Mouse (Mus musculus) megakaryocyte-erythroid progenitor cell, adult 5-6 weeks (primary cell): Measurements from ENCODE around the gene Fbxl22. TPM values are rescaled to one million over a fixed set of nuclear protein-coding genes. Genes with fewer than 3 reads are reported as not detected.

Source experiments
- ATAC-seq: replicated peaks from 2 replicates; pipeline ENCODE4 v1.8.0; 2016; ENCODE audit warnings: mild to moderate bottlenecking, inconsistent platforms; ENCODE audit not compliant: severe bottlenecking, poor library complexity, low FRiP score, low TSS enrichment
- total RNA-seq, 2 experiments: library from RNA; stranded (forward) in 1 of 2; stranded (reverse) in 1 of 2; fragments of 200-1000, 215-1000 nt in 1 of 2; fragments of >200 nt in 1 of 2; fragmentation: Nextera tagmentation in 1 of 2; gene quantifications; 2 replicates each; pipeline ENCODE4 v1.2.3; 2014 to 2017

Gene Fbxl22
- total RNA-seq, 2 experiments from 2014 or later, result 0.63 to 0.89 TPM

DNA sequence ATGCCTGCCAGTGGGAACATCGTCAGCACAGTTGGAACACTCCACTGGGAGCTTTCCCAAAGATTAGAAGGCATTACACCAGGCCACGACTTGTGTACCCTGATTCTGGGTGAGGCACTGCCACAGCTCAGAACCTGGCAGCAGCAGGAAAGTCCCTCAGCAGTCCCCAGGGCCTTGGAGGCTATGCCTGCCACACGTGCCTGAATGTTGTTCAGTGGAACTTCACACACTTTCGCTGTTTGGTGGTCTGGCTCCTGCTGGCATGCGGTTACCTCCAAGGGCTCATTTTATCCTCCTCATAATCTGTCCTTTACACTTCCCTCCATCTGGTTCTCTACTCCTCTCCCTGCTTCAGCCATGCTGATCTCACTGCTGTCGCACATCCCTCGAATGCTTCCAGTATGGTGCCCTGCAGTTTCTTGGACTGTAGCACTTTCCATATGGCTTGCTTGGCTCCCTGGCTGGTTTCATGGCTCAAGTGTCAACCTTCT lies 4.0 kb downstream of the Fbxl22 start:
- ATAC-seq, result no peak

DNA sequence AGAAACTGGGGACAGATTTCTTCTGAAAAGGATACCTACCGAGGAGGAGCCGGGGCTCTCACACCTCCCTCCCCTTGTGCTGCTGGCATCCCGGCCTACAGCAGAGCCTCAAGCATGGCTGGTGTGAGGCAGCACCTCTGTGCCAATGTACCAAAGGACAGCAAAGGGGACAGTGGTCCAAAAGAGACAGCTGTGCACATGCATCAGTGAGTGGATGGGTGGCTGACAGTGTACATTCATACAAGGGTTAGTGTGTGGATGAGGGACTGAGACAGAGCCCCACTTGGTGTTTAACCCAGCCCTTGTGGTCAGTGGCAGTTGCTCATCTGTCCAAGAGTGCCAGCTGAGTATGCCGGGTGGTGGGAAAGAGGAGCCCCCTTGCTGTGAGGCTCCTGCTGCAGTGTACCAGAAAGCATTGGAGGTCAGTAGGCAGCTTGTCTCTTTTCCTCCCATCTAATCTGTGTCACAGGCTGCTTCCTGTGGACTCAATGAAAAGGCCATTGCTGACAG lies 5.4 kb downstream of the Fbxl22 start:
- ATAC-seq, result no peak

DNA sequence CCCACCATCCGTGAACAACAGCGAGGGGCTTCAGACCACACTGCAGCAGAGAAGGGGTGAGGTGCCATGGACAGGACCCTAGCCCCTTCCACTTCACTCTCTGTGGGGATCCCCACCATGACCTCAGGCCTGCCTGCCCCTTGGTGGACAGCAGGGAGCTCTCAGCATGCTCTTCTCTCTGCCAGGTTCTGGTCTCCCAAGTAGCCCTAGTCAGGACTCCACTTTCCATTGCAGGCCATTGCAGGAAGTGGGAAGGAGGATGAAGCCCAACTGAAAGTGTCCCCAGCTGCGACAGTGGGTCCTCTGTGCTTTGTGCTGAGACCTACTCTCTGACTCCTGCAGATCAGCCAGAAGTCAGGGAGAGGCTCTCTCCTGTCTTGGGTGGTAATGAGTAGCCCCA lies 6.7 kb downstream of the Fbxl22 start:
- no peak for ATAC-seq

DNA sequence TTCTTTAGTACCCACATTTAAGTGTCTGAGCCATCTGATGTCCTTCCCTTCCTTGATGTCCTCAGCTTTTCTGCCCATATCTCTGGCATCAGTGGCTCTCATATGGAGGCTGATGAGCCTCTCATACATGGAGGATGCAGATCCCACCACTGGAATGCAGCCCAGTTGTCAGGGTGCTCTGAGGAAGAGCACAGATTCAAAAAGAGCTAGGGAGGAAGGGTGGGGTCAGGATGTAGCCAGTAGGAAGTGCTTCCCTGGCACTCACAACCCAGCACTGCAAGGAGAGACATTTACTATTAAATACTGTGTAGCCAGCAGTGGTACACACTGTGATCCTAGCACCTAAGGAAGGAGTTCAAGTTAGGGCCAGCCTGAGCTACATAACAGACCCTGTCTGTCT lies 8.0 kb downstream of the Fbxl22 start:
- no peak for ATAC-seq

DNA sequence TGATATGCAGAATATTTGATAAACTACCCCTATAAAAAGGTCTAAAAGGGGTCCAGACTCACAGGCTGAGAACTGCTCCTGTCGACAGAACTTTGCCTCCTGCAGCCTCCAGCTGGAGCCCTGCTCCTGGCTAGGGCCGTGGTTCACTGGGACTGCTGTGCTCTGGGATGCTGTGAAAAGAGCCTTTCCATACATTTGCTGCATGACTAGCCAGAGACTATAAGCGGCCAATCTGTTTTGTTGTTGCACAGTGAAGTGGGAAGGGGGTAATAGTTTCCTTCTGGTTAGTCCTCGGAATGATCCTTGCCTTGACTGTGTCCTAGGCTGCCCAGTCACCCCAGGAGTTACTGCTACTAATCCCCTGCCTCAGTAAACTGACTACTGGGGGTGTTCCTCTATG lies 8.4 kb downstream of the Fbxl22 start:
- no peak for ATAC-seq

DNA sequence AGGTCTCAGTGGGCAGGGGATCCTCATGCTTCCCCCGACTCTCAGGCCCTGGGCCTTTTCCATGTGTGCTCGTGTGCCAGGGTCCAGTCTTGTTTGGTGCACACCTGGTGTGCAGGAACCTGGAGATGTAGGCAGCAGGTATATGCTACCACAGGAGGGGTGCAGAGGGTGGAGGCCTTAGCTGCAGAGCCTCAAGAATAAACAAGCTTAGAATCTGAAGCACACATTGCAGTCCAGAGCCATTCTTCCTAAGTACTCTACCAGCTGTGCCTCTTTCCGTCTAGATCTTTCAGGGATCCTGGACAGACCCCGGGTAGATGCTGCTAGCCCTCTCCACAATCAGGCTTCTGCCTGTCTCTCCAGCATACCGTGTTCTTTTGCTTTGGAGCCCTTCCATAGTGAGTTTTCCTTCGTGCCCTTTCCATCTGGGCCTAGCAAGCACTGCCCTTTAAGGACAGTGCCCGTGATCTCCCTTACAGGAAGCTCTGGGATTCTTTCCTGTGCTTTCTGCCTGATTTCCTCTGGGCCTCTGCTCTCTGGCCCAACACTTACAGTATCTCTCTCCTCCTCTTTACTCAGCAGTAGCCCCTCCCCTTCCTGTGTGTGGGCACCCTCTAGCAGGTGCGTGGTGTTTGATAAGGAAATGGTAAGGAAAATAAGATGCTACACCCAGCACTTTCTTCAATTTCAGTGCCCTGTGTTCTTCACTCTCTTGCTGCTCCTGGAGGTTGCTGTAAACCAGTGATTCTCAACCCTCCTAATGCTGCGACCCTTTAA lies 9.1 kb downstream of the Fbxl22 start:
- peak; percentile 91 for ATAC-seq

DNA sequence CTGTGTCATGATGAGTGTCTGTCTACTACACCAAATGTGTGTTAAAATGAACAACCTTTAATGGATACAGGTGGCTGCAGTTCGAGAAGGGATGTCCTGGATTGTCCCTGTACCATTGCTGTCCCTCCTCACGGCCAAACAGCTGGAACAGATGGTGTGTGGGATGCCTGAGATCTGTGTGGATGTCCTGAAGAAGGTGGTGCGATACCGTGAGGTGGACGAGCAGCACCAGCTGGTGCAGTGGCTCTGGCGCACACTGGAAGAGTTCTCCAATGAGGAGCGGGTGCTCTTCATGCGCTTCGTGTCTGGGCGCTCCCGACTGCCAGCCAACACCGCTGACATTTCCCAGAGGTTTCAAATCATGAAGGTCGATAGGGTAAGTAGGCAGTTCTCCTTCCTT lies 9.9 kb downstream of the Fbxl22 start:
- ATAC-seq, result no peak

DNA sequence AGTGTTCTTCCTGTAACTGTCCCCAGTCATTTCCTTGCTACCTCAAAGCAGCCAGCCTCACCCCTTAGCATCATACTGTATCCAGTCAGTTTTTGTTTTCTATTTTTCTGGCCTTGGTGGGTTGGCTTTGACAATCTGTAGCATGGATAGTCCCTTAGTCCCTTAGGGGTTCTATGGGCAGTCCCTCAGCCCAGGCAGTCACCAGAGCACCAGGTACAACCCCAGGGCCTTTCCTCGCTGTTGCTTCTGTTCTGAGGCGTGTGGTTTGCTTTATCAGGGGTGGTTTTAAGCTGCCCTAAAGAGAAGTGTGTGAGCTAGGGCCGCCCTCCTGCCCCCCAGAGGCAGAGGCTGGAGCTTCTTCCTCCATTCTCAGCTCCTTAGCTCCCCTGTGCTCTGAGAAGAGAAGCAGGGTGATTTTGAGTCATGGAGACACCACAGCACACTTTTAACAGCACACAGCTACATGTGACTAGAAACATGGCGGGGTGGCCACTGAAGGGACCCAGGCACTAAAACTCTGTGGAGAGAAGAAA lies 10.4 kb downstream of the Fbxl22 start:
- peak; percentile 75 for ATAC-seq

DNA sequence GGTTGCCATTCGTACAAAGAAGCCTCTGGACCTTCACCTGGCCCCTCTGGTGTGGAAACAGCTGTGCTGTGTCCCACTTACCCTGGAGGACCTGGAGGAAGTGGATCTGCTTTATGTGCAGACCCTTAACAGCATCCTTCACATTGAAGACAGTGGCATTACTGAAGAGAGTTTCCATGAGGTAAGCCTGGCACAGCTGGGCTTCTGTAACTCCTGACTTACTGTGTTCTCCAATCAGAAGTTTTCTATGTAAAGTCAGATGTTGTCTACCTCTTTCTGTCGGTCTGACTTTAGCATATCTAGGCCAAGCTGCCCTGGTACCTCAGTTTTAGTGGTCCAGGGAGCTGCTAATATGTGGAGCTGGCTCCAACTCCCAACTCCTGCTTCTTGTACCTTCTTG lies 13.1 kb downstream of the Fbxl22 start:
- no peak for ATAC-seq

DNA sequence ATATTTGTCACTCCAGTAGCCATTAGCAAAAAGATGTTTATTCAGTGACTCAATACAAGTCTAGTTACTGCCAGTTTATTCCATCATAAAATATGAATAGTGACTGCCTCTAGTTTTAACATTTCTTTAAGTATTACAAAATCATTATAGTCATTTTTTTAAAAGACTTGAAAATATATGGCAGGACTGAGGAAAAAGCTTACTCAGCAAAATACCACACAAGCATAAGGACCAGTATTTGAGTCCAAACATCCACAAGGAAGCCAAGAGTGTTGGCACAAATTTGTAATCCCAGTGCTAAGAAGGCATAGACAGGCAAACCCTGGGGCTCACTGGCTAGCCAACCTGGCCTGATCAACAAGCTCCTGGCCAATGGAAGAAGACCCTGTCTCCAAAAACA lies 20.4 kb downstream of the Fbxl22 start:
- ATAC-seq, result no peak

DNA sequence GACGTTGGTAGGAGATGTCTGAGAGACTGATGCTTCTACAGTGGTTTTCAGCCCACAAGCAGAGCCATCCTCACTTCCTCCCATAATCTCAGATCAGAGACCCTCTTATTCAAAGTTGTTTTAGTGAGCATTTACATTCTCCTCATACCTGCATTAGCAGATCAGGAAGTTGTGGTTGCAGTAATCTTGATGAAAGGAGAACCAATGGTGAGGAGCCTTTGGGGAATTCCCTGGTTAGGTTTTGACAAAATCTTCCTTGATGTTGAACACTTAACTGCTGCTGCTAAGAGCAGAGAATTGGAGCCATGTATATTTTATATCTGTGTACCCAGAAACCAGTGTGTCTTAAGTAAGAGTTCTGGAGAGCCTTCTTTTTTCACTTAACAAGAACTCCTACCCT lies 22.0 kb downstream of the Fbxl22 start:
- no peak for ATAC-seq

DNA sequence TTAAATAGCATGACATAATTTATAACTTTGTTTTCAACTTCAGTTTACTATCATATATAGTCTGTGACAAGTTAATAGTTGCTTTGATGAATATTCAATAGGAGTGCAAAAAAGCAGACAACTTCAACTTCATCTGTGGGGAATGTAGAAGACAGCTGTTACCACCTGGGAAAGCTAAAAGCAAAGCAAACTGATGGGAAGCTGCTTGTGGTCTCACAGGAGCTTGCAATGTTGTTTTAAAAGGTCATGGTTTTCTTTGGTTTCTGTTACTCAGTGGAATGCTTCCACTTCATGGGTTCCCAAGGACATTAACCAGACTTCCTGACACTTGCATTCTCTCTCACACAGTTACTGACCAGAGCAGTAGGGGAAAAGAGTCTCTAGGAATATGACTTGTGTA lies 25.6 kb downstream of the Fbxl22 start:
- no peak for ATAC-seq

DNA sequence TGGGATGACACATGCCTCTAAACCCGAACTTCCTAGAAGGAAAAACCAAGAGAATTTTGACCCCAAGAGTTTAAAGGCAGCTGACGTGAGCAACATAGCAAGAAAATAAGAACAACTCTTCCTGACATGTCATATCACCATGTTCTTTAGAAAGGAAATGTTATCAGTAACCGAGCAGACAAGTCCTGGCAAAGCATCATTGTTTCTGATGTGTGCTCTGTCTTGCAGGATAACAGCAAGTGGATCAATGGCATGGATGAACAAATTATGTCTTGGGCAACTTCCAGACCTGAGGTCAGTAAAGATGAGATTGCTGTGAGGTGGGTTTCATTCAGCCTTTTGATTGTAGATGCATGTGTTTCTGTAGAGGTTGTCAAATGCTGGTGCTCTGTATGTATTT lies 31.0 kb downstream of the Fbxl22 start:
- peak; percentile 96 for ATAC-seq

DNA sequence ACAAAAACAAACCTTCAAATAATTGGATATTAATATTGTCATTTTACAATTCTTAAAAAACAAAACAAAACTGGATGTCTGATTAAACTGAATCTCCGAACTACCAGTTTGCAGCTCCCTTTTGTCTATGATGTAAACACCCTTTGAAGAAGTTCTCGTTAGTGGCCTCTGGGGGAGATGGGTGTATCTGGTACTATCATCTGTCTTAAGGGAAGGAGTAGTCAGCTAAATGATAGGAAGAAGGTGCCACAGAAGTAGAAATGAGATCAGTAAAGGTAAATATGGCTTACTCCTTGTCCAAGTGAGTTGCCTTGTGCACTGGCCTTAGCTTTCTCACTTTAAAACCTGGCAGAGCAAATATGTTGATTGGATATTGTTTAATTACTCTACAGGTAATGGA lies 36.6 kb downstream of the Fbxl22 start:
- ATAC-seq, result no peak; the same call in 1 of the 2 replicates

DNA sequence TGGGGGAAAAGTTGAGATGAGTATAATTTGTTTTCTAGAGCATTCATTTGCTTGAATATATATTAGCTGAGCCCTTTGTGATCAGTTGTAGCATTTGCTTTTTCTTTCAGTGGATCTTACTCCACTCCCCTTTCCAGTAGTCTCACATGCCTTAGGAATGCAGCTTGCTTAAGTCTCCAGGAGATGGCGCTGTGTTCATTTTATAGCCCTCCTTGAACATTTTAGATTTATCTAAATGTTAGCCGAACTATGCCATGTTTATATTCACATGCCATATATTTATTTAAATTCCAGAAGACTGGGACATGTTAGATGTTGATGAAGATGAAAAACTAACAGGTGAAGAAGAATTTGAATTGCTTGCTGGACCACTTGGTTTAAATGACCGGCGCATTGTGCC lies 49.3 kb downstream of the Fbxl22 start:
- peak; percentile 55; the same call in 1 of the 2 replicates for ATAC-seq

Other genes starting within 250 kb of the Fbxl22 start
- gene Herc1, start 164.1 kb downstream of the Fbxl22 start, total RNA-seq (2014; fragmentation: Nextera tagmentation), result 91.0 and 97.4 TPM in 2 replicates
- gene Herc1, start 164.1 kb downstream of the Fbxl22 start, total RNA-seq (2017), result 96.9 and 106 TPM in 2 replicates
- 39.0 and 59.5 TPM in 2 replicates for gene Usp3, start 78.5 kb upstream of the Fbxl22 start, total RNA-seq (2014; fragmentation: Nextera tagmentation)
- 29.6 and 32.4 TPM in 2 replicates for gene Usp3, start 78.5 kb upstream of the Fbxl22 start, total RNA-seq (2017)
- not detected in 2 replicates for gene Car12, start 199.1 kb upstream of the Fbxl22 start, total RNA-seq (2014; fragmentation: Nextera tagmentation)
- gene Car12, start 199.1 kb upstream of the Fbxl22 start, total RNA-seq (2017), result 1.1 TPM in 1 of 2 replicates, not detected in the other